Mouse (Mus musculus) heart, adult 2 months (tissue): Measurements from ENCODE around the gene Steap3.

Experiments used
- CTCF ChIP-seq: fragments of 200-600 bp; IDR thresholded peaks from 2 replicates; pipeline ENCODE4 v1.8.1; 2022; ENCODE audit warnings: antibody characterized with exemption, mild to moderate bottlenecking, moderate library complexity
- EP300 ChIP-seq: fragments of 200-500 bp; IDR thresholded peaks from 2 replicates; pipeline ENCODE4 v1.6.1; 2011; ENCODE audit warnings: low read depth, low read length, control low read depth; ENCODE audit not compliant: insufficient read depth
- POLR2A ChIP-seq: fragments of 200-500 bp; IDR thresholded peaks from 2 replicates; pipeline ENCODE4 v1.6.1; 2011; ENCODE audit warnings: mild to moderate bottlenecking, low read depth, low read length, control low read depth; ENCODE audit not compliant: insufficient read depth

DNA sequence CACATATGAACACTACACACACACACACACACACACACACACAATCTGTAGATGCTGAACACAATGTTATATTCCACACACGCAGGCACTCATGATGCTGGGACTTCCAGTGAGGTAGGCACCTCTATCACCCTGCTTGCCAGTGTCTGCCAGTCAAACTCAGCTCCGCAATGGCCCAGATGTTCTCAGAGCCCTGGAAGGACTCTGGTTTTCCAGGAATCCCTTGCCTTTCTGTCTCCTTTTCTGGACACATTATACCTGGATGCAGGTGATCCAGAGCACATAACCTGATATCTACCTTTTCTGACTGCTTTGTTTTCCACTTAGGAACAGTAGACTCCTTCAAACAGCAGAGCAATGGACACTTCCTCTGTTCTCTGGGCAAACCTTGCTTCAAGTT lies 75.8 kb downstream of the Steap3 start:
- no peak for TF ChIP-seq EP300
- TF ChIP-seq CTCF = no peak
- TF ChIP-seq POLR2A = no peak
